Mouse (Mus musculus) lung, postnatal 10 days (tissue): Measurements from ENCODE around the gene Gabrr3.
"Not testable (repeated sequence)": the region's sequence is repeated elsewhere in the genome, so short reads cannot be mapped to it uniquely, and the experiment has no call there.

ENCODE experiments used
- DNase-seq: peaks from one replicate; pipeline ENCODE4 v3.0.0; 2021

The Gabrr3 gene

GRCm38 (mm10) chr16:59407032-59407431 lies at the start of gene Gabrr3:
TSS of gene Gabrr3 (plus strand) at chr16:59407332.
- DNase-seq: no peak

GRCm38 (mm10) chr16:59363893-59364292 lies 43.2 kb upstream of the Gabrr3 start, which contains the start of gene Olfr209:
TSS of gene Olfr209 (minus strand) at chr16:59363993.
- no peak for DNase-seq

GRCm38 (mm10) chr16:59393300-59393699 lies 13.8 kb upstream of the Gabrr3 start:
- no peak for DNase-seq

- DNase-seq: no peak
These were observed 6.0 kb upstream of the Gabrr3 start for GRCm38 (mm10) chr16:59401102-59401501.

GRCm38 (mm10) chr16:59401985-59402384 lies 5.1 kb upstream of the Gabrr3 start:
- DNase-seq: no peak

- peak; percentile 25 for DNase-seq
These were observed 3.4 kb upstream of the Gabrr3 start for GRCm38 (mm10) chr16:59403684-59404083.

GRCm38 (mm10) chr16:59404798-59405197 lies 2.3 kb upstream of the Gabrr3 start:
- DNase-seq: no peak

GRCm38 (mm10) chr16:59409341-59409748 lies 2.2 kb downstream of the Gabrr3 start:
- no peak for DNase-seq

- DNase-seq: no peak
These were observed 2.7 kb downstream of the Gabrr3 start for GRCm38 (mm10) chr16:59409800-59410199.

- DNase-seq: peak; percentile 38
These were observed 6.3 kb downstream of the Gabrr3 start for GRCm38 (mm10) chr16:59413475-59413874.

GRCm38 (mm10) chr16:59420237-59420866 lies 13.2 kb downstream of the Gabrr3 start:
- no peak for DNase-seq

- DNase-seq: peak; percentile 69
These were observed 13.7 kb downstream of the Gabrr3 start for GRCm38 (mm10) chr16:59420867-59421251.

GRCm38 (mm10) chr16:59421571-59422345 lies 14.6 kb downstream of the Gabrr3 start:
- no peak for DNase-seq

GRCm38 (mm10) chr16:59427960-59428359 lies 20.8 kb downstream of the Gabrr3 start:
- no peak for DNase-seq

- DNase-seq: no peak
These were observed 26.0 kb downstream of the Gabrr3 start for GRCm38 (mm10) chr16:59433181-59433580.

- no peak for DNase-seq
These were observed 37.9 kb downstream of the Gabrr3 start for GRCm38 (mm10) chr16:59444880-59445559.

- DNase-seq: no peak
These were observed 41.0 kb downstream of the Gabrr3 start for GRCm38 (mm10) chr16:59448181-59448580.

- no peak for DNase-seq
These were observed 42.0 kb downstream of the Gabrr3 start for GRCm38 (mm10) chr16:59449092-59449491.

GRCm38 (mm10) chr16:59451813-59452212 lies 44.7 kb downstream of the Gabrr3 start:
- DNase-seq: no peak

- not testable (repeated sequence) for DNase-seq
These were observed 52.2 kb downstream of the Gabrr3 start for GRCm38 (mm10) chr16:59459259-59459861.

- DNase-seq: no peak
These were observed 56.4 kb downstream of the Gabrr3 start for GRCm38 (mm10) chr16:59463567-59463966.

GRCm38 (mm10) chr16:59463973-59464372 lies 56.8 kb downstream of the Gabrr3 start:
- DNase-seq: no peak

- no peak for DNase-seq
These were observed 62.7 kb downstream of the Gabrr3 start for GRCm38 (mm10) chr16:59469846-59470245.
